Mouse (Mus musculus) T-helper 17 cell (primary cell): ENCODE results near the gene Rhoj.
"Not testable (repeated sequence)": the region's sequence is repeated elsewhere in the genome, so short reads cannot be mapped to it uniquely, and the experiment has no call there.

Experiments used
- in situ Hi-C, 2 experiments: fragments of 300-600 bp; cut with MboI, MseI; formaldehyde crosslinking; loops; 1 replicate in 1 of 2; 2 replicates in 1 of 2; pipeline ENCODE4 v1.15.1; 2025; ENCODE audit warnings: high pct_unique_total_duplicates in 2 of 2

Gene Rhoj

GRCm38 (mm10) chr12:75387846-75388245, 79.7 kb downstream of the Rhoj start:
- in situ Hi-C loops, result loop anchor here in 1 of 2 experiments (5.0 kb wide), 1 partner anchor 111 kb away; no protein-coding TSS in a partner anchor

- in situ Hi-C loops, result loop anchor here in 1 of 2 experiments (5.0 kb wide), 1 partner anchor 111 kb away; no protein-coding TSS in a partner anchor
These were observed 80.4 kb downstream of the Rhoj start for GRCm38 (mm10) chr12:75388521-75388920.

DNA sequence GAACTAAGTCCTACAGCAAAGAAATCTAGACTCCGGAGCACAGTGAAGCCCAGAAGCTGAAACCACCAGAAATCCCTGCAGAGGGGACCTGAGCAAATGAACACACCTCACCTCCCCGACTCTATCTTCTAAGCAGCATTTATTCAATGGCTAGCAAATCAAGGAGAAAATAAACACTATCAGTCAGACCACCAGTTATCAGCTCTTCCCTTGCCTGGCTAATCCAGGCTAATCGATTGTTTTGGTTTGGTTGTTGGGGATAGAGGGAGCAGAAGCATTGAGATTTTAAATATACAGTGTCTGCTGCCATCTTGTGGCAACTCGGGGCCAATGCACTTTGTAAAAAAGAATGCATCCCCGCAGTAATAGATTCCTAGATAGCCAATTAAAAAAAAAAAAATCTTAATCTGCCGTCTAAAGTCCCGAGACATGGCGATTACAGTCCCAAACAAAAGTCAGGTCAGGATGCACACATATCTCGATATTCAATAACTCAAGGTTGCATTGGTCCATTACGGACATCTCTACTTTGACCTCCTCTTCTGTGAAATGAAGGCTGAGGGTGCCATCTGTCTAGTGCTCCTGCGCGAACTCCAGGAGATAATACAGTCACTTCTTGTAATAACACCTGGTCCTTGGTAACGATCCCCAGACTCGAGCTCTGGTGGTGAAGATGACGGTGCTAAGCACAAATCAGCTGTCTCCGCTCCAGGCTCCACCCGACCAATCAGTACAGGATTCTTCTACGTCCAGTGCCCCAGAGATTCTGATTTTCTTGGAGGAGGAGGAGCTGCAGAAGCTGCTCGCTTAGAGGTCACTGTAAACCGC, 81.4 kb downstream of the Rhoj start:
- in situ Hi-C loops, result loop anchor here in 1 of 2 experiments (5.0 kb wide), 2 partner anchors 112 to 1057 kb away; no protein-coding TSS in a partner anchor

GRCm38 (mm10) chr12:75391526-75391925, 83.4 kb downstream of the Rhoj start:
- in situ Hi-C loops, result loop anchor here in 1 of 2 experiments (5.0 kb wide), 1 partner anchor 1059 kb away; no protein-coding TSS in a partner anchor

DNA sequence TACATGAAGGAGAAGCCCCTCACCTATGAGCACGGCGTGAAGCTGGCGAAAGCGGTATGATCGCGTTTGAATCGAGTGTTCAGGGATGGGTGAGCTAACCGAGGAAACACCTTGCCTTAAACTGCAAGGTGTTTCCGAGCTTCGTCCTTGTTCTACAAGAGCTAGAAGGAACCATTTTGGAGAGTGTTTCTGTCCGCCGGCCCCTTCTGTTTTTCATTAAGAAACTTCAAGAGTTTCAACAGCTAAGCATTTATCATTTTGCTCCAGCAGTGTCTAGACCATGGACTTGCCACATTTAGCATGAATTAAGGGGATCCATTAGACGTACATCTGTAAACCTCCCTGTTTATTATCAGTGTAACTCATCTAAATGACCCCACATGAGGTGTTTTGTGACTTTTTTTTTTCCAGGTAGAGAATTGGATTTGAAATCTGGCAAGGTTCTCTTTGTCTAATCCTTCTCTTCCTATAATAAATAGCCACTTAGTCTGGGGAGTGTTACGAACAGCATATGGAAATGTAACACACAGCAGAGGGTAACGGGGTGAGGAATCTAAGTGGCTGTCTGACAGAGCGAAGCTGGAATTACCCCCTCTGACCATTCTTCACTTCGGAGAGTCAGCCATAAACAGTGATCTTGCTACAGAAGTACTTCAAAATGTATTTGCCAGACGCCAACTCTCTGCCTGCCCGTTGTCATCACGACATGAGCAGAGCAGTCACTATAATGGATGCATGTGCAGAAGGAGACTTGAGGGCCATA, 86.1 kb downstream of the Rhoj start:
- in situ Hi-C loops, result loop anchor here in 1 of 2 experiments (5.0 kb wide), 1 partner anchor 1062 kb away; no protein-coding TSS in a partner anchor

DNA sequence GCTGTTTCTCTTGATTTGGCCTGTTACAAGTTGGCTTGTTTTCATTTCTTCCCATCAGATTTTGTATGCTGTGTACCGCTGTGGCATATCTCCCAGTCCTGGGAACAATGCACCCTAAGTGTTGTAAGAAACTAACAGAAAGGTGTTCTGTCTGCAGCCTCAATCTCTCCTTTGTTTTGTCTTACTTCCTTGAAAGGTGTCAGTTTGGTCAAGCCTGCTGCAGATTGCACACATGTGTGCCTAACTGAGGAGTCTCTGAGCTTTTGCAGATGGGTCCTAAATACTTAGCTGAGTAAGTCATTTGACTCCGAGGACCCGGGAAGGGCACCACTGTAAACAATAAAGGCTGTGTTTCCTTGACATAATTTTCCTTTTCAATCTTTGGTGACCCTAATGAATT, 88.5 kb downstream of the Rhoj start:
- in situ Hi-C loops, result no loop called here

GRCm38 (mm10) chr12:75397077-75397476, 89.0 kb downstream of the Rhoj start:
- in situ Hi-C loops, result no loop called here

GRCm38 (mm10) chr12:75412964-75413363, 104.8 kb downstream of the Rhoj start:
- in situ Hi-C loops, result no loop called here

GRCm38 (mm10) chr12:75414991-75415390, 106.9 kb downstream of the Rhoj start:
- in situ Hi-C loops, result no loop called here

DNA sequence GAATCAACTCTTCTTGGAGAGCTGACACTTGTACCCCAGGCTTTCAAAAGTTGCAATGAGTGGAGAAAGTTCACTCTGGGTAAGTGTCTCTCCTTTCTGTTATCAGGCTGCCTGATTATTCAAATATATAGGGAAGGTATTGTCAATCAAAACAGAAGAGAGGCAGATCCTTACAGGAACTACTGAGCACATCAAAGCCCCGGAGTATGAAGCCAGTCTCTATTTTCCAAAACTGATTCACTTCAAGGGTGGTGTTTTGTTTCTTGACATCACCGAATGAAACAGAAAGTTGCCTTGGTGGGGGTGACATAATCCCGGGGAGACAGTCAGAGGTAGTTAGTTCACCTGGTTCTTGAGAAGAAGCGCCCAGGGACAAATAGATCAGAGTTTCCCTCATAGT, 108.6 kb downstream of the Rhoj start, which contains the start of gene Gphb5:
Gene Gphb5 (minus strand): TSS at position 101 of the 400 bp plus-strand sequence.
- in situ Hi-C loops, result no loop called here

DNA sequence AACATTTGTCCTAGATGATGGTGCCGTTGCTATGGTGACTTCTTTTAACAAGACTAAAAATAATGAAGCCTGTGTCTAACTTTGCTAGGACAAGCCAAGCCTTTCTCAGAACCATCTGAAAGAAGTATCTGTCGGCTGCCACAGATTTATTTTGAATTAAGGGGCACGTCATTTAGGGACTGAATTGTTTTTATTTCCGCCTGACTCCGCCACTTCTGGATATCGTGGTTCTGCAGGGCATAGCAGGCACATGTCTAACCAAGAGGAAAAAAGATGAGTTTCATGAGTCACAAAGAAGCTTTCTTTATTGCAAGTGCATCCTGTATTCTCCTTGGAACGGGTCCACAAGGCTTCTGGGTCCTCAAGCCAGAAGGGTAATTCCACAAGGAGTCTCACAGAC, 116.2 kb downstream of the Rhoj start:
- in situ Hi-C loops, result no loop called here

GRCm38 (mm10) chr12:75424817-75425216, 116.7 kb downstream of the Rhoj start:
- in situ Hi-C loops, result no loop called here

- in situ Hi-C loops, result no loop called here
These were observed 117.8 kb downstream of the Rhoj start for GRCm38 (mm10) chr12:75425882-75426281.

DNA sequence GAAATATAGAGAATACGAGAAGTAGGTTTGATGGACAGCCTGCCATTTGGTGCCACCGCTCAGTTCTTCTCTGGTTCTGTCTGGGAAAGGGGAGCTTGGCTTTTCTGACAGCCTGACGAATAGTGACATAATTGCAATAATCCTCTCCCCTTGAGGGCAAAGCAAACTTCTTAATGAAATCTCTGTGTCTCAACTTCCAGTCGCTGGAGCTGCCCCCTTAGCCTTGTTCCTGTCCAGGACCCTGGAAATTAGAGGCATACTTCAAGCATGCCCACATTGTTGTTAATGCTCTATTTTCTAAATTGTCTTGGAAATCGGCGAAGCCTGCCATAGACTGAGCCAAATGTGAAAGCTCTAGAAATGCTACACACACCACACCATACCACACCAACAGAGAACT, 120.6 kb downstream of the Rhoj start:
- in situ Hi-C loops, result no loop called here

DNA sequence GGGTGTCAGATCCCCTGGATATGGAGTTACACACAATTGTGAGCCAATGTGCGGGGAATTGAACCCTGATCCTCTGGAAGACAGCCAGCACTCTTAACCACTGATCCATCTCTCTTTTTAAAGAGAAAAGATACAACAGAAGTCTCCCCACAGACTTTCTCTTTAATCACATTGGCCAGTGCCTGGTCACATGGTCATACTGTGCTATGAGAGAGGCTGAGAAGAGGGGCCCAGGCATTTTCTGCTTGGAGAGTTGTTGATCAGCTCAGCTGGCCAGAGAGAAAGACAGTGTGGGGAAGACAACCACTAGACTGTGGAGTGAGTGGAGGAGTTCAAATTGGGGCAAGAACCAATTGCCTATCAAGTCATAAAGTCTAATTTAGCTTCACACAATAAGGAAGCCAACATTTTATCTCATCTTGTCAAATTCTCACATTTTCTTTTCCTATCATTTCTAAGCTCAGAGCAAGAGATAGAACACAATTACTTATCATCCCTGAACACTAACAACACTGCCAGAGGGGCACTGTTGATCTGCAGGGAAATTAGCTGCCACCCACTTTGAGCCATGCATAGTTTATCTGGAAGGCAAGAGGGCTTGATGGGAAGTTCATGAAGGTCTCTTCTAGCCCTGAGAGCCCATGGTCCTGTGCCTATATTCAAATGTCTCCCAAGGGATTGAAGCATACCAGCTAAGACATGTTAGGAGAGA, 121.7 kb downstream of the Rhoj start:
- in situ Hi-C loops, result no loop called here

DNA sequence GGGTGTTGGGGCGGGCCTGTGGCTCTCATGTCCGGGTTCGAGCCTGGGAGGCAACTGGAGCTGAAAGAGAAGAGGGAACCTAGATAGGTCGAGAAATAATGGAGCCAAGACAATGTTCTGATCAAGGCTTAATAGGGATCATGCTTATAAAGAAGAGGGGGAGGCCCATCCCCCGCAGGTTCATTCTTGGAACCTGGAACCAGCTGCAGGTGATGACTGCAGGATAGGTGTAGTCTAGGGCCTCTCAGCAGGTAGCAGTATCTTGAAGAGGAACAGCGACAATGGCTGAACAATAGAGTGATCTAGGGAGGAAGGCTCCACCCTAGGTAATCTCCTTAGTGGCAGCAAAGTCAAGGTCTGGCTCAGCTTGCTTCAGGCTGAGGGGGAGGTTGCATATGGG, 124.3 kb downstream of the Rhoj start:
- in situ Hi-C loops, result not testable (repeated sequence)

GRCm38 (mm10) chr12:75446245-75446644, 138.1 kb downstream of the Rhoj start:
- in situ Hi-C loops, result no loop called here

DNA sequence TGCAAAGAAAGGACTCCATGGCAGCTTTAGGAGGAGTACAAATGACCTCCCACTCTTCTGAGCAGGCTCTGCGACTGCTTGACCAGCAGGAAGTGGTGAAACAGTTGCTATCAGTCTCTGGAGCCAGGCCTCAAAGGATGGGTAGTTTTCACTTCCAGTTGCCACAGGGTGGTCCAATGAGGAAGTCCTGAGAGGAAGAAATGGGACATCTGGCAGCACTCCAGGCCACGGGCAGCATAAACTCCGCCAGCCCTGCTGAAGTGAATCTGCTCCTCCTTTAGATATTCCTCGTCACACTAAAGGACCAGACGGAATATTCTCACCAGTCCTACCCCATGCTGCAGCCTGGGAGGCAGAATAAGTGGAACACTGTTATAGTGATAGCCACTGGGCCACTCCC, 140.8 kb downstream of the Rhoj start:
- in situ Hi-C loops, result no loop called here

DNA sequence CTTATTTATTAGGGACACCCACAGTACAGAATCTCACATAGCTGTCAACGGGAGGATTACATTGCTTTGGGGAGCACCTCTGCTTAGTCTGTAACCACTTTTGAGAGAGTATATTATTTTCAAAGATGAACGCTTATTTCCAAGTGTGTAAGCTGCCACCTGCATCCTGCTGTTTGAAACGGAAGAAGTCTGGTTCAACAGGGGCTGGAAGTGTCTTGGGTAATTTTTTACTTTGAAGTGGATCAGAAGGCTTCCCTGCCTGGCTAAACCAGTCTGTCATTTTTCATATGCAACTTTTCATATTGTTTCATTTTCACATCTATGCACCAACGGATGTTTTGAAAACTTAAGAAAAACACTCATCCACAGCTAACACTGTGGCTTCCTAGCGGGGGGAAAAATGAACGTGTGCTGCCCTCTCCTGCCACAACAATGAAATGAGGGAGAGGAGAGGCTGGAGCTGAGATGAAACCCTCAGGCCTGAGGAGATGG, 141.4 kb downstream of the Rhoj start:
- in situ Hi-C loops, result no loop called here

DNA sequence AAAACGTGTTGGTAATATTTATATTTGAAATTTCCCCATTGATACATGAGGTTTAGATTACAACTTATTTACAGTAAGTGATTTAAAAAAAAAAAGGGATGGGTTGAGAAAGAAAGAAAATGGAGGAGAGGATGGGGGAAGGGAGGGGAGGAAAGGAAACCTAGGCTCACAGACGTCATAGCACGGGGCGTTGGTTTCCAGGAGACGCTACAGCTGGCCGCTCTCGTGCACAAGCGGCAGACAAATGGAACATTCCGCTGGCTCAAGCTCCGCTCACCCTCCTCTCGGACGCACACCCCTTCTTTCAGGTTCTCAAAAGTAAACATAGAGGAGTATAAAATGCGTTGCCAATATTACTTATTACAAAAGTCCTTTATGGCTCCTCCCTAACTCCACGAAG, 141.9 kb downstream of the Rhoj start:
- in situ Hi-C loops, result loop anchor here (5.0 to 25.0 kb wide), 3 partner anchors 112 to 192 kb away; no protein-coding TSS in a partner anchor

GRCm38 (mm10) chr12:75450592-75450991, 142.5 kb downstream of the Rhoj start:
- in situ Hi-C loops, result loop anchor here (5.0 to 25.0 kb wide), 3 partner anchors 112 to 192 kb away; no protein-coding TSS in a partner anchor
